Mouse (Mus musculus) stomach, embryonic 14.5 days (tissue): ENCODE results near the gene Dera. TPM values are rescaled to one million over a fixed set of nuclear protein-coding genes. Genes with fewer than 3 reads are reported as not detected.

ENCODE experiments used
- ATAC-seq: fragments of 200-750 bp; cut with Nextera tagmentation; 2 replicates; pipeline ENCODE4 v1.8.0; 2017; ENCODE audit warnings: low read depth, moderate TSS enrichment; ENCODE audit not compliant: insufficient number of reproducible peaks, insufficient read depth, low FRiP score
- H3K27ac ChIP-seq: fragments of 300-500 bp; sonication (generic); 2 replicates; pipeline ENCODE4 v1.5.1; 2014; ENCODE audit warnings: mild to moderate bottlenecking, low read length, moderate library complexity, mixed read lengths
- H3K27me3 ChIP-seq: fragments of 300-500 bp; sonication (generic); 2 replicates; pipeline ENCODE4 v1.6.1; 2014; ENCODE audit warnings: low read length, control low read depth, mixed read lengths; ENCODE audit not compliant: control insufficient read depth, insufficient read depth
- H3K36me3 ChIP-seq: fragments of 300-500 bp; sonication (generic); 2 replicates; pipeline ENCODE4 v1.6.1; 2014; ENCODE audit warnings: mild to moderate bottlenecking, control low read depth, low read length, moderate library complexity, mixed read lengths; ENCODE audit not compliant: control insufficient read depth, insufficient read depth
- H3K4me1 ChIP-seq: fragments of 300-500 bp; sonication (generic); 2 replicates; pipeline ENCODE4 v1.6.1; 2014; ENCODE audit warnings: low read length, control low read depth, mixed read lengths; ENCODE audit not compliant: control insufficient read depth, insufficient read depth
- H3K4me2 ChIP-seq: fragments of 300-500 bp; sonication (generic); replicated peaks from 2 replicates; pipeline ENCODE4 v1.6.1; 2014; ENCODE audit warnings: low read depth, low read length, control low read depth
- H3K4me3 ChIP-seq: fragments of 300-500 bp; sonication (generic); 2 replicates; pipeline ENCODE4 v1.5.1; 2014; ENCODE audit warnings: low read depth, low read length, control low read depth
- H3K9ac ChIP-seq: fragments of 300-500 bp; sonication (generic); replicated peaks from 2 replicates; pipeline ENCODE4 v1.6.1; 2014; ENCODE audit warnings: low read depth, mild to moderate bottlenecking, control low read depth, low read length, moderate library complexity, mixed read lengths
- H3K9me3 ChIP-seq: fragments of 300-500 bp; sonication (generic); 2 replicates; pipeline ENCODE4 v1.6.1; 2016; ENCODE audit warnings: low read depth, low read length, control low read depth; ENCODE audit not compliant: control insufficient read depth
- WGBS: fragments of 180-500 bp; shearing (Covaris S2); extraction: QIAGEN DNeasy Blood & Tissue Kit; methylation state at CpG from one replicate; pipeline ENCODE4 v1.1.7; 2014; 5-methylcytosine and 5-hydroxymethylcytosine counted together
- polyA plus RNA-seq: library from polyadenylated mRNA; unstranded; fragments of >200 nt; fragmentation: Nextera tagmentation; extraction: Ambion mirVana; gene quantifications from 2 replicates; pipeline ENCODE4 v1.2.1, GENCODE M21; 2014

The Dera gene
- polyA plus RNA-seq, 1 experiment from 2014 or later, result 50.7 TPM

GRCm38 (mm10) chr6:137788976-137789590 lies 34.7 kb downstream of the Dera start:
- Histone ChIP-seq H3K4me2 (no peak overlapping the region), H3K27ac (no peak overlapping the region), H3K4me3 (no peak overlapping the region), H3K36me3 (no peaks in the 10 kb centered on the region), H3K27me3 (no peaks in the 10 kb centered on the region), H3K9ac (no peak overlapping the region), H3K4me1 (no peaks in the 10 kb centered on the region), H3K9me3 (no peaks in the 10 kb centered on the region)
- ATAC-seq, result no peak
- WGBS, result 71% methylated on average over 9 of the region's 9 CpGs

- no peak overlapping the region for H3K4me2 ChIP-seq
- H3K36me3 ChIP-seq, result no peaks in the 10 kb centered on the region
- no peak overlapping the region for H3K4me3 ChIP-seq
- H3K9ac ChIP-seq, result no peak overlapping the region
- H3K27me3 ChIP-seq, result no peaks in the 10 kb centered on the region
- H3K4me1 ChIP-seq, result no peaks in the 10 kb centered on the region
- H3K27ac ChIP-seq, result no peak overlapping the region
- H3K9me3 ChIP-seq, result no peaks in the 10 kb centered on the region
- ATAC-seq, result no peak
- WGBS, result 52% methylated on average over 2 of the region's 2 CpGs
These were observed 35.3 kb downstream of the Dera start for GRCm38 (mm10) chr6:137789658-137790057.

GRCm38 (mm10) chr6:137795494-137795893 lies 41.1 kb downstream of the Dera start:
- Histone ChIP-seq H3K27me3 (no peaks in the 10 kb centered on the region), H3K4me1 (no peaks in the 10 kb centered on the region), H3K9ac (no peak overlapping the region), H3K4me3 (no peak overlapping the region), H3K27ac (no peak overlapping the region), H3K36me3 (no peaks in the 10 kb centered on the region), H3K9me3 (peaks cover 4% of the 10 kb centered on the region; the same call in 1 of the 2 replicates), H3K4me2 (no peak overlapping the region)
- ATAC-seq, result no peak
- WGBS, result 40% methylated on average over 2 of the region's 2 CpGs

GRCm38 (mm10) chr6:137796596-137797567 lies 42.5 kb downstream of the Dera start:
- Histone ChIP-seq H3K9ac (no peak overlapping the region), H3K36me3 (no peaks in the 10 kb centered on the region), H3K27me3 (no peaks in the 10 kb centered on the region), H3K4me3 (no peak overlapping the region), H3K27ac (no peak overlapping the region), H3K4me2 (no peak overlapping the region), H3K9me3 (peaks cover 4% of the 10 kb centered on the region; the same call in 1 of the 2 replicates), H3K4me1 (no peaks in the 10 kb centered on the region)
- ATAC-seq, result peak; percentile 62; the same call in 1 of the 2 replicates
- 70% methylated on average over 29 of the region's 29 CpGs for WGBS

GRCm38 (mm10) chr6:137799253-137799652 lies 44.9 kb downstream of the Dera start:
- no peak overlapping the region for H3K9ac ChIP-seq
- H3K4me3 ChIP-seq, result no peak overlapping the region
- H3K27me3 ChIP-seq, result no peaks in the 10 kb centered on the region
- no peak overlapping the region for H3K27ac ChIP-seq
- peaks cover 4% of the 10 kb centered on the region; the same call in 1 of the 2 replicates for H3K9me3 ChIP-seq
- no peaks in the 10 kb centered on the region for H3K4me1 ChIP-seq
- no peak overlapping the region for H3K4me2 ChIP-seq
- H3K36me3 ChIP-seq, result no peaks in the 10 kb centered on the region
- 63% methylated on average over 9 of the region's 9 CpGs for WGBS
- ATAC-seq, result no peak

- Histone ChIP-seq H3K27me3 (no peaks in the 10 kb centered on the region), H3K27ac (no peak overlapping the region), H3K4me1 (no peaks in the 10 kb centered on the region), H3K36me3 (no peaks in the 10 kb centered on the region), H3K4me2 (no peak overlapping the region), H3K9me3 (peaks cover 6% of the 10 kb centered on the region; the same call in 1 of the 2 replicates), H3K4me3 (no peak overlapping the region), H3K9ac (no peak overlapping the region)
- 74% methylated on average over 12 of the region's 12 CpGs for WGBS
- no peak for ATAC-seq
These were observed 49.2 kb downstream of the Dera start for GRCm38 (mm10) chr6:137803456-137804005.

- no peaks in the 10 kb centered on the region for H3K27me3 ChIP-seq
- 65% methylated on average over 7 of the region's 7 CpGs for WGBS
These were observed 49.8 kb downstream of the Dera start for GRCm38 (mm10) chr6:137804121-137804520.

GRCm38 (mm10) chr6:137804606-137805005 lies 50.3 kb downstream of the Dera start:
- Histone ChIP-seq H3K9ac (no peak overlapping the region), H3K4me3 (no peak overlapping the region), H3K27me3 (no peaks in the 10 kb centered on the region), H3K27ac (no peak overlapping the region), H3K36me3 (no peaks in the 10 kb centered on the region), H3K9me3 (peaks cover 6% of the 10 kb centered on the region; the same call in 1 of the 2 replicates), H3K4me1 (no peaks in the 10 kb centered on the region), H3K4me2 (no peak overlapping the region)
- WGBS, result 64% methylated on average over 9 of the region's 9 CpGs
- ATAC-seq, result no peak

More at GRCm38 (mm10) chr6:137804121-137804520, 49.8 kb downstream of the Dera start:
- Histone ChIP-seq H3K4me1 (no peaks in the 10 kb centered on the region), H3K4me3 (no peak overlapping the region), H3K9me3 (peaks cover 6% of the 10 kb centered on the region; the same call in 1 of the 2 replicates), H3K36me3 (no peaks in the 10 kb centered on the region), H3K27ac (no peak overlapping the region), H3K9ac (no peak overlapping the region), H3K4me2 (no peak overlapping the region)
- ATAC-seq, result no peak
